Mouse (Mus musculus) kidney, postnatal 14 days (tissue): ENCODE data around the gene Gm11437.

Source experiments
- DNase-seq: peaks from one replicate; pipeline ENCODE4 v3.0.0; 2022; ENCODE audit warnings: mixed read lengths

Gene Gm11437

GRCm38 (mm10) chr11:84136453-84136852, 30.8 kb downstream of the Gm11437 start:
- no peak for DNase-seq

GRCm38 (mm10) chr11:84134331-84134860, 32.9 kb downstream of the Gm11437 start:
- DNase-seq, result no peak

- DNase-seq, result no peak
Measured at GRCm38 (mm10) chr11:84129799-84130185, 37.5 kb downstream of the Gm11437 start.

- DNase-seq, result peak; percentile 86
Measured at GRCm38 (mm10) chr11:84128943-84129798, 38.1 kb downstream of the Gm11437 start, which contains the start of the genes Tada2a and Acaca. TSS of gene Tada2a (minus strand) at chr11:84129600. TSS of gene Acaca (plus strand) at chr11:84129672.

GRCm38 (mm10) chr11:84127977-84128376, 39.3 kb downstream of the Gm11437 start:
- DNase-seq, result no peak

GRCm38 (mm10) chr11:84121051-84121956, 46.0 kb downstream of the Gm11437 start:
- DNase-seq, result no peak

GRCm38 (mm10) chr11:84117431-84117830, 49.8 kb downstream of the Gm11437 start:
- DNase-seq, result no peak

GRCm38 (mm10) chr11:84116221-84116620, 51.1 kb downstream of the Gm11437 start:
- DNase-seq, result no peak

- DNase-seq, result no peak
Measured at GRCm38 (mm10) chr11:84115646-84116045, 51.6 kb downstream of the Gm11437 start.

GRCm38 (mm10) chr11:84113623-84114022, 53.7 kb downstream of the Gm11437 start:
- no peak for DNase-seq

- DNase-seq, result no peak
Measured at GRCm38 (mm10) chr11:84107137-84107536, 60.1 kb downstream of the Gm11437 start.

- DNase-seq, result no peak
Measured at GRCm38 (mm10) chr11:84104036-84104435, 63.2 kb downstream of the Gm11437 start.

GRCm38 (mm10) chr11:84101182-84101581, 66.1 kb downstream of the Gm11437 start:
- no peak for DNase-seq
